Mouse (Mus musculus) stomach, postnatal 0 days (tissue): Measurements from ENCODE around the gene Banf2.

Experiments used
- CTCF ChIP-seq: IDR thresholded peaks from 2 replicates; pipeline ENCODE4 v1.5.1; 2016; ENCODE audit warnings: antibody characterized with exemption, low read depth, mild to moderate bottlenecking, moderate library complexity
- EP300 ChIP-seq: optimal IDR thresholded peaks from 2 replicates; pipeline ENCODE3; 2016; ENCODE audit warnings: antibody characterized with exemption

DNA sequence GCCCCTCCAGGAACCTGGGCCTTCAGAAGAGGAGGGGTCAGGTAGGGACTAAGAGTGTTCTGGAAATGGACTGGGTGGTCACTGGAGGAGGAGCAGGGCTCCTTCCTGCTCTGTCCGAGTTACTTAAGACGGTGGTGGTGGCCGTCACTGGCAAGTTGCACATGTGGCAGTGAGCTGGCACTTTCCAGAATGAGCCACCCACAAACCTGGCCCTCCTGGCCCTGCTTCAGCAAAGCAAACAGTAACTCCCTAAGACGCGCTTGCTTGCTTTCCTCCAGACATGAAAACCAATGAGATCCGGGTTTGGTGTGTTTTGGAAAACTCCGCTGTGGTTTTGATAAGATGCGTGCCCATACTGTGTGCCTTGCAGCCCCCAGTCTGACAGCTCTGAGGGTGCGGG, 7.5 kb upstream of the Banf2 start:
- TF ChIP-seq CTCF, result no peak
- no peak for TF ChIP-seq EP300
